Mouse (Mus musculus) heart, postnatal 25 days (tissue): ENCODE measurements around the gene Pip4p1. TPM values are rescaled to one million over a fixed set of nuclear protein-coding genes. Genes with fewer than 3 reads are reported as not detected.
"Not testable (repeated sequence)": the region's sequence is repeated elsewhere in the genome, so short reads cannot be mapped to it uniquely, and the experiment has no call there.

Experiments used
- DNase-seq: peaks from one replicate; pipeline ENCODE4 v3.0.0; 2022; ENCODE audit warnings: low spot score
- intact Hi-C: fragments of 180-260 bp; cut with DNase I; formaldehyde crosslinking; loops from one replicate; pipeline ENCODE4 v1.15.1; 2025
- total RNA-seq, 2 experiments: library from RNA; stranded (reverse); gene quantifications; 2 replicates each; pipeline ENCODE4 v1.2.3; 2021

Pip4p1 gene
- total RNA-seq, 2 experiments from 2014 or later: 21.1 to 23.6 TPM

DNA sequence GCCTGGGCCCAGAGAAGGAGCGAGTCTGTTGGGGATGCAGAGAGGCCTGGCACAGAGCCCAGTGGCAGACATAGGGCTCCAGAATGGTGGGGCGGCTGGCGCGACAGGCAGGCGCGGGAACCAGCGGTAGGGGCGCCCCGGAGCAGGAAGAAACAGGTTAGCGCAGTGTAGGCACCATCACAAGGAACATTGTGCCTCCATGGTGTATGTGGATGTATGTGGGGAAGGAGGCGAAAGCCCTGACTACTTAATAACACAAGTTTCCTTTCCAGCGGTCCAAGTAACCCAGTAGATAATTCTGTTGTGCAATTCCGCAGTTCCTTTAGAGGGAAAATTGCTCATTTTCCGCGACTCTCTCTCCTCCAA is 14.0 kb upstream of the Pip4p1 start:
- DNase-seq: not testable (repeated sequence)
- intact Hi-C loops: loop anchor here (5.0 kb wide), 1 partner anchor 68 kb away; no protein-coding TSS in a partner anchor

DNA sequence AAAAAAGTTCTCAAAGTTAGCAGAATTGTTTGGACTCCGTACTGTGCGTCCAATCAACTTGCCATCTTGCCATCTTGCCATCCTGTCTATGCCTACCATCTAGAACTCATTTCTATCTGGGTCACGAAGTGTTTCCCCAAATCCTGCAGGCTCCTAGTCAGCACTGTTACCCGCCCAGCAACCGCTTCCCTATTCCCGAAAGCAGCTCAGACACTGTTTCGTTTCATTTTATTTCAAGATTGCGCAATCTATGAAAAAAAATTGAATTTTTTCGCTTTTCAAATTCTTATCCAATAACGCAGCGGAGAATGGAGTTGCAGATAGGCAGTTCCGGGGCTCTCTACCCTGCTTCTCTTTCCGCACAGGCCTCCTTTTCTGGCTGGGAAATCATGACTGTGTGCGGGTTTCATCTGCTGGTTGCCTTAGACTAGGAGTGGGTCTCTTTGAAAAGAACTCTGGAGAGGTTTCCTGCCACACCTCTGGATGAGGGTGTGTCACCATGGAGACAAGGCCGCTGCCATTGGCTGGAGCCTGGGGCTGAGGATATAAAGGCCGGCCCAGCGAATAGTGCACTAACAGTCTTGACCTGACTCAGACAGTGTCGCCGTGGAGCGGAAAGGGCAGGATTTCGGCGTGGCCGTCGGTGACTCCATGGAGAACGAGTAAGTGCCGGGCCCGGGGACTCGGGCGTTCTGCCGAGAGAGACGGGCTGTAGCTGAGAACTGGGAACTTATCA is 13.4 kb upstream of the Pip4p1 start, which contains the start of gene Gm49342:
Gene Gm49342 (plus strand): TSS at position 586 of the 736 bp plus-strand sequence.
- intact Hi-C loops: loop anchor here (5.0 kb wide), 1 partner anchor 68 kb away; no protein-coding TSS in a partner anchor
- peak; percentile 94 for DNase-seq

DNA sequence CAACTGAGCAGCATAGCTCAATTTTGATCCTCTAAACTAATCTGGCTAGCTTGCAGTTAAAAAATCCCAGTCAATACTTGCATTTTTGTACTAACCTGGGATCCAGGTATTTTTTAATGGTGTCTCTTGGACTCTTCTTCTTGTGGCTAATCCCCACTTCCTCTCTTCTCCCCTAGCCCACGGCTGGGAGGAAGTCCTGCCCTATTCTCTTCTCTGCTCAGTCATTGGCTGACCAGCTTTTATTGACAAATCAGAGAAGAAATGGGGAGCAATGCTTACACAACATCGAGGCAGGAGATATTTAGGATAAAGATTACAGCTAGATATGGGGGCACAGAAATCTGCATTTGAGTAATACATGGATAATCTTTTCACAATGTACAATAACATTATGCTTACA is 8.3 kb upstream of the Pip4p1 start:
- no peak for DNase-seq
- intact Hi-C loops: no loop called here

DNA sequence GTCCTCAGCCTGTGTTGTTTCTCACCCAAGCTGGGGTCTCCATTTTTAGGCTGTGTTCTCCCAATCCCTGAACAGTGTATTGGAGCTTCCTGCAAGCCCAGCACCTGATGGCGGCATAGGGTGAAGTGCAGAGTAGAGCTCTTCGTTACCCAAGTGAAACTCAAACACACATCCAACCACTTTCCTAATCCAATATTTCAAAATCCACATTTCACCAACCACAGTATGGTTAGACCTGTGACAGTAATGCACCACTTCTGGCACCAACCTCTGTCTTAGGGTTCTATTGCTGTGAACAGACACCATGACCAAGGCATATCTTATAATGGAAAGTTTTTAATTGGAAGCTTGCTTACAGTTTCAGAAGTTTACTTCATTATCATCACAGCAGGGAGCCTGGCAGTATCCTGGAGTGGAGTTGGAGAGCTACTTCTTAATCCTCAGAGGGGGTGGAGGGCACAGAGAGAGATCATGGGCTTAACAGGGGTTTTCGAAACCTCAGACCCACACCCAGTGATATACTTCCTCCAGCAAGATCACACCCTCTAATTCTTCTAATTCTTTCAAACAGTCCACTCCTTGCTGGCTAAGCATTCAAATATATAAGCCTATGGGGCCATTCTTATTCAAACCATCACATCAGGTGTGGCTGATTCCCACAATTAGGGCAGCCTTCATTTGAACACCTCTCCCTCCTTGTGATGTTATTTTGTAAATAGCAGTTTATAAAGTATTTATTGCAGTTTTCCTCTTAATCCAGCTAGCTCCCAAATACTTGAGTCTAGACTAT is 7.7 kb upstream of the Pip4p1 start:
- no peak for DNase-seq

DNA sequence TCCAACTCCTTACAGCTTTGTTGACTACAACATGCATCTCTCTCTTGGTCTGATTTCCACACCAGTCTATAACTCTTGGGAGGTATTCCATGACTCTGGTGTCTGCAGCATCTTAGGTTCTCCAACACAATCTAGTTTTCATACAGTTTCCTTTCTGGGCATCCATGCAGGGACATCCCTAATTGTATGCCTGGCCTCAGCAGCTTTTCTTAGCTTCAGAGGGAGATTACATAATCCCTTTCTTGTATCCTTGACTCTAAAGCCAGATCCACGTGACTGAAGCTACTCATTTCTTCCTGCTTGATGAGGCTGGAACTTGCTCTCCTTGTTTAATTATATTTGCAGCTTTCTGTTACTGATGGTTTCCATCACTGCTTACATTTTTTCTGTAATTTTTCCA is 6.0 kb upstream of the Pip4p1 start:
- intact Hi-C loops: no loop called here
- no peak for DNase-seq

More for the DNA sequence above, 7.7 kb upstream of the Pip4p1 start:
- intact Hi-C loops: no loop called here

DNA sequence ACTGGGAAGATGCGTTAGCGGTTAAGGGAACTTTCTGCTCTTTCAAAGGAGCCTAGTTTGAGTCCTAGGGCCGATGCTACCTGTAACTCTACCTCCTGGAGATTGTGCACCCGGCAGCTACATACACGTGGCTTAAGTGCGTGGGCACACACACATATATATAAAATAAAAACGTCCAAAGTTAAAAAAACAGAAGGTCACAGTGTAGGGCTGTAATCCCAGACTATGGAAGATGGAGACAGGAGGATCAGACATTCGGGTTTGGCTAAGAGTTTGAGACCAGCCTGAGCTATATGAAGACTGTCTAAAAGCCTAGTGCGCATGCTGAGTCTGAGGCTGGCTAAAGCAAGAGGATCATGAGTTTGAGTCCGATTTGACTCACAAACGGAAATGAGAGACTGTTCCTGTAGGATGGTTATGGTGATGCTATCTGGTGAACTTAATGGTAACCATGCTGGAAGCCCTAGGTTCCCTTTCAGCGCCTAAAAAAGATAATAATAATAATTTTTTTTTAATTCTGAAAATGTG is 901 bp upstream of the Pip4p1 start:
- intact Hi-C loops: loop anchor here (5.0 kb wide), 3 partner anchors 46 to 131 kb away; no protein-coding TSS in a partner anchor
- no peak for DNase-seq

DNA sequence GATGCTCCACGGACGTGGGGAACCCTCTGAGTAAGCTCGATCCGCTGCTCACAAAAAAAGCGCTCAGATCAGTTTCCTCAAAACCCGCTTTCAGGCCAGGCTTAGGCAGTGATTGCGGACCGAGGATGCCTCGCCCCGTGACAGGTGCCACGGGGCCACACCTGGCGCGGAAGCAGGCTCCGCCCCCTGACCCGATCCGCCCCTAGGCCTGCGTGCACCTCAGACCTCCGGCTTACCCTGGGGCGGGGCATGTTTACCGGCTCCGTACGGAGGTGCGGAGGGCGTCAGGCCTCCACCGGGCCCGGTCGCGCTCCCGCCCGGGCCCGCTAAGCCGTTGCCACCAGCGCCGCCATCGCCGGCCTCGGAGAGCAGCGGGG is 291 bp downstream of the Pip4p1 start:
- no peak for DNase-seq
- intact Hi-C loops: loop anchor here (5.0 kb wide), 3 partner anchors 47 to 132 kb away; no protein-coding TSS in a partner anchor

DNA sequence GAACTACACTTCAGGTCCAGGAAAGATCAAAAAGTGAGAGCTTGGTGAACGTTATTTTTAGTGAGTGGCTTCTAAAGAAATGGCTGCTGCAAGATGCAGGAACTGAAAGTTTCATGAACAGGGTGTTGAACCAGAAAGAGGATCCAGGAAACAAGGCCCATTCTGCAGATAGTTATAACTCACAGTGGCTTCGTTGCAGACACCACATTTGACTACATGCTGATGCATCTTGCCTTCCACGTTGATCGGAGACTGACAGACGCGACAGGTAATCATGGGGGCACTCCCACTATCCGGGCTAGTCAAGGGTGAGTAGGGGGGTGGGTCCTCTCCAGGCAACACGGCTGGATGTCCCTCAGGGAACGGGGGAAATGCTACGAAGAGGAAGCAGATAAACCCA is 705 bp downstream of the Pip4p1 start:
- no peak for DNase-seq
- intact Hi-C loops: loop anchor here (5.0 kb wide), 5 partner anchors 47 to 157 kb away; partner anchors contain the start of genes Ccnb1ip1 and Parp2

DNA sequence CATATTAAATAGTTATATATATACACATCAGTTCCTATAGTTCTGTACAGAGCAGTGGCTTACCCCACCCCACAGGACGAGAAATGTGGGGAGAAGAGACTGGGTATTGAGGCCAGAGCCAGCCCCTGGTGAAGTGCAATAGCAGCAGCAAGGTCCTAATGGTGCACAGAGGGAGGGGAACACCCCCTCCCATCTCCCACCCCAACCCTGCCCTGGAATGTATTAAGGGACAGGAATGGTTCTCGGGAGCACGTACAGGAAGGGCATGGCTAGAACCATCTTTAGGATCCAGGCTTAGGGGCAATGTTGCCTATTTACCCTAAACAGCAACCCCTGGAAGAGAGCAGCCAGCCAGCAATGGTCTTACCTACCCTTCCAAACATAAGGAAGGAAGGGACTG is 3.3 kb downstream of the Pip4p1 start:
- DNase-seq: no peak
- intact Hi-C loops: loop anchor here (5.0 kb wide), 2 partner anchors 120 to 160 kb away; partner anchors contain the start of genes Ccnb1ip1 and Parp2

DNA sequence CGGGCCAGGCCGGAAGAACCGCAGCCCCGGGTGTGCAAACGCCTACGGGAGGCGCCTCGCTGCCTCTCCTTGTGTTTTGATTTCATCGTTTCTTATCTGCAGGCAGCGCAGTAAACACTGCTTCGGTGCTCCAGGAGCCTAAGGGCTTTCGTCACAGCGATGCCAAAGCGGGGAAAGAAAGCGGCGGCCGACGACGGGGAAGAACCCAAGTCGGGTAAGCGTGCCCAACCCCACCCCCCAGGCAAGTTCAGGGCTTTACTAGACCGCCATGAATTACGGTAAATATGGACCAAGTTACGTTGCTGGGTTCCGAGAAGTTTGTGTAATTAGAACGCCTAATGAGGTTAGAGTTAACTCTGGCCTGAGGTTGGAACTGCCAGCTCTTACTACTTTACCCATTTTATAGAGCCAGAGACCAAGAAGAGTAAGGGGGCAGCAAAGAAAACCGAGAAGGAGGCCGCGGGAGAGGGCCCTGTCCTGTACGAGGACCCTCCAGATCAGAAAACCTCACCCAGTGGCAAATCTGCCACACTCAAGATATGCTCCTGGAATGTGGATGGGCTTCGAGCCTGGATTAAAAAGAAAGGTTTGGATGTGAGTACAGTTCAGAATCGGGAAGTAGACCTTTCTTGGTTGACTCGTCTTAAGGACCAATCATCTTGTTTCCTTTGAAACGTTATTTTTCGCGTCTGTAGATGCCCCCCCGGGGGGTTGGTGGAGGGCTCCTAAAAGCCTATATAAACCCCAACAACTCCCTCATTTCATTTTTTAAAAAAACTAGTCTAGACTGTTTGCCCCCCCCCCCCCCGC is 5.3 kb downstream of the Pip4p1 start:
- no peak for DNase-seq
- intact Hi-C loops: loop anchor here (5.0 kb wide), 2 partner anchors 118 to 162 kb away; partner anchors contain the start of genes Ccnb1ip1 and Parp2

DNA sequence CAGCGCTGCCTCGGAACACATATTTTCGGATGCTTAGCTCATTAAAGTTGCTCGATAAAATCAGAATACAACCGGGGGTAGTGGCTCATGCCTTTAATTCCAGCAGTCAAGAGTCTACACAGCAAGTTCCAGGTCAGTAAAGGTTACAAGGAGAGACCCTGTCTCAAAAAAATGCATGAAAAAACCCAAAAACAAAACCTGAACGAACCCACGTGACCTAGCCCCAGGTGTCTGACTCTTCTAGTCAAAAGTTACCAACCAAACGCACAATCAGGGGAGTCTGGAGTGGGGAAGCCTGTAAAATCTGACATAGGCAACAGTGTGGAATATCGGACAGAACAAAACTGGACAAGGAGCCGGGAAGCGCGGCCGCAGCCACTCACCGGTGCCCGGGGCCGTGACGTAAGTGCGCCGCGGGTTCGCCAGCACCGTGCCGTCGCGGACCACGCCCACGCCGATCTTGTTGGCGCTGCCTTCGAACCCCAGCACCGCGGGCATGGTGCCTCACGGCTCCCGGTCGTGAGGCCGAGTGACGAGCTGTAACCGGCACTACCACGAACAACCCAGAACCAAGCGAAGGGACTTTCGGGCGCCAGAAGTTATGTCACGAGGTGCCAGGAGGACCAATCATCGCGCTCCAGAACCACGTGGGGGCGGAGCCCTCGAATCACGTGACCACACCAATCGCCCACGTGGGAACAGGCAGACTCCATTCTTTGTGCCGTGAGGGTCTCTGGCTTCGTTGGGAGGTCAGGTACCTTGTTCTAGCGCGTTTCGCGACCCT is 6.2 kb downstream of the Pip4p1 start, which contains the start of the genes Osgep and Apex1:
Gene Osgep (minus strand): TSS at position 613 of the 784 bp plus-strand sequence.
Gene Apex1 (plus strand): TSS at position 688 of the 784 bp plus-strand sequence.
- intact Hi-C loops: loop anchor here (5.0 kb wide), 3 partner anchors 52 to 163 kb away; partner anchors contain the start of genes Ccnb1ip1, Parp2 and Tep1
- peak; percentile 93 for DNase-seq

DNA sequence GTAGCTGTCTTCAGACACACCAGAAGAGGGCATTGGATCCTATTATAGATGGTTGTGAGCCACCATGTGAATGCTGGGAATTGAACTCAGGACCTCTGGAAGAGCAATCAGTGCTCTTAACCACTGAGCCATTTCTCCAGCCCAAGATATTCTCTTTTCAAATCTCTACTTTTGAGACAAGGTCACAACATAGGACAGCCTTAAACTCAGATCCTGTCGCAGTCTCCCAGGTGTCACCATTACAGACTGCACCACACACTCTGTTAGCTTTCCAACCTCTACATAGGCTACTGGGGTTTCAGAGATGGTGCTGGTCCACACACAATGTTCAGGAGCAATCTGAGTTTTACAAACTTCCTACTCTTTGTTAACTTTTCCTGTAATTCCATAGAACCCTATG is 7.2 kb downstream of the Pip4p1 start:
- not testable (repeated sequence) for DNase-seq
- intact Hi-C loops: loop anchor here (5.0 kb wide), 1 partner anchor 51 kb away; the partner anchor contains the start of gene Tep1

DNA sequence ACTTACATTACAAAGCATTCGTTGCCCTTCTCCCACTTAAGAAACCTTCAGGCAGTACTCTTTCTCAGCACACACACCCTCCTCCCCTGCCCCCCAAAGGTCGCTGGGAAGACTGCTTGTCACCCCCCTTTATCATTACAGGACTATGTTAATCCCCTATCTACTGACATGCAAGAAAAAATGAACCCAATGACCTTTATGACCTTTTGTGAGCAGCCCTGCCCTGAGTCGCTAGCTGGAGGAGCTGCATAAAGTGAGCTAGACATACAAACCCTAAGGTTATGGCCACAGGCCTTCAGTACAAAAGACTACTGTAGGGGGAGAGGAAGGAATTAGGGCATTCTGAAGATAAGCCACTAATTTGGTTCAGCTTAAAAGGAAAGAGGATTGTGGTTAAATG is 19.3 kb downstream of the Pip4p1 start:
- intact Hi-C loops: no loop called here
- no peak for DNase-seq

DNA sequence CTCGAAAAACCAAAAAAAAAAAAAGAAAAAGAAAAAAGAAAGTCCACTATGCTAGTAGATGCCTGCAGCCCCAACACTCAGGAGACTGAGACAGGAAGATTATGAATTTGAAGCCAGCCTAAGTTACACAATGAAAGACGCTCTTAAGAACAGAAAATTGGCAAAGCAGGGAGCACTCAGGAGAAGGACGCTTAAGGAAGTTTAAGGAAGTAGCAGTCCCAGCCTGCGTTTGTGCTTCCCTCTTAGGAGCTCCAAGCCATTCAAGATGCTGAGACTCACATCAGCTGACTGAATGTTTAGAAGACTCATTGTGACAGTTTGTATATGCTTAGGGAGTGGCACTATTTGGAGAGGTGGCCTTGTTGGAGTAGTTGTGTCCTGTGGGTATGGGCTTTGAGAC is 22.5 kb downstream of the Pip4p1 start:
- intact Hi-C loops: no loop called here
- no peak for DNase-seq

DNA sequence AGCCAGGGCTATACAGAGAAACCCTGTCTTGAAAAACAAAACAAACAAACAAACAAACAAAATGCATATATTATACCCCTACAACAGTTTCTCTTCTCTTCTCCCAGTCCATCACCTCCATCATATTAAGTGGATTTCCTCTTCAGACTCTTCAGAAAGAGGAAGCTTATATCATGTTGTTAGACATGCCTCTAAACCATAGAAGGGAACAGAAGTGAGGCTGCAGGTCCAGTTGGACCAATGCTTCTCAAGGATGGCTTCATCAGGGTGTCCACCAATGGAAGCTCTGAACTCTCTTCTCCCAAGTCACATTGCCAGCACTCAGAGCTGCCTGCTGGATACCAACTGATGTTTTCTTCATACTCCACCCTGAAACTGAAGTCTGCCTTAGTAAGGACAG is 25.3 kb downstream of the Pip4p1 start:
- intact Hi-C loops, DNase-seq: not testable (repeated sequence)

DNA sequence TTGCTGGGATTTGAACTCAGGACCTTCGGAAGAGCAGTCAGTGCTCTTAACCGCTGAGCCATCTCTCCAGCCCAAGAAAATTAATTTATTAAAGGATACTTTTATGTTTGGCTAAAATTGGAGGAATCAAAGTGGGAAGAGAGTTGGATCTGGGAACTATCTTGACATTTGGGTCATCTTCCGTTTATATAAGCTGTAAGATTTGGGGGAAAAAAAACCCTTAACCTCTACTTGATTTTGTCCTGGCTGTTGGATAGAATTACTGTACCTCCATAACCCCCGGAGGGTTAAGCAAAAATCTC is 25.9 kb downstream of the Pip4p1 start:
- intact Hi-C loops: no loop called here
- DNase-seq: no peak

DNA sequence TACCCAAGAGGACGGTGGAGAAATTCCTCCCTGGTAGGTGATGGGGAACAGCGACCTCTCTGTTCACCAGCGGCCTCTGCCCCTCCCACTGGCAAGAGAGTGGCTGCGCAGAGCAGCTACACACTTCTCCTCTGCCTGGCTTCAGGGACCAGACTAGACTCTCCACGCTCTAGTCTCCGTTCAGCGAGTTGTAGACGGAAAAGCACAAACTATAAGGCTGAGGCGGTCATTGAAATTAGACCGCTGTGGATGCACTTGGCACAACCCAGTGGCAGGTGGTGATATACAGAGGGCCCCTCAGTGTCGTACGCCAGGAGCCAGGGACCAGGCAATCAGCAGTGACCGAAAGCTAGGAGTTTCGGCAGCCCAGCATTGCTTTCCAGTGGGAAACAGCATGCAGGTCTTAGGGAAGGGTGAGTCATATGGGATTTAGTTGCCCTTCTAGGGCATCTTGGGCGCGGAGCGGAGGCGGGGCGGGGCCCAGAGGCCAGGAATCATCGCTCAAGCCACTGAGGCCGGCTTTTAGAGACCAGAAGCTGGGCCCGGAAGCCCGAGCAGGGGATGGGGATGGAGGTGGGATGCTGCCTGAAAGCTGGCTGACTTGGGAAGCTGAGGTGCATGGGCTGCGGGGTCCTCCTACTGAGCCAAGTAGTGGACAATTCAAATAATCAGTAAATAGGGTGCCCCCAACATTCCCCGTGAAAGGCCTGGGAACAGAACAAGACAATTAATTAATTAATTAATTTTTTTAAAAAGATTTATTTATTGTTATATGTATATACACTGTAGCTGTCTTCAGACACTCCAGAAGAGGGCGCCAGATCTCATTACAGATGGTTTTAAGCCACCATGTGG is 26.5 kb downstream of the Pip4p1 start:
- DNase-seq: no peak
- intact Hi-C loops: no loop called here

DNA sequence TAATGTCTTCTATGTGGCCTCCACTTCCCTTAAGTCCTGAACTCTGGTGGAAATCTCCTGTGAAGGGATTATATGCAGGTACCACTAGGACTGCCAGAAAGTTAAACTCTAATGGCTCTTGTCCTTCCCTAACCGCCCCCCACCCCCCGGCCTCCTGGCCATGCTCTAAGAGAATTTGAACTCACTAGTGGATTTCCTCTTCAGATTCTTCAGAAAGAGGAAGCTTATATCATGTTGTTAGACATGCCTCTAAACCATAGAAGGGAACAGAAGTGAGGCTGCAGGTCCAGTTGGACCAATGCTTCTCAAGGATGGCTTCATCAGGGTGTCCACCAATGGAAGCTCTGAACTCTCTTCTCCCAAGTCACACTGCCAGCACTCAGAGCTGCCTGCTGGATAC is 32.7 kb downstream of the Pip4p1 start:
- DNase-seq, intact Hi-C loops: not testable (repeated sequence)
